Mouse (Mus musculus): ENCODE results near the gene Ciao2a. TPM values are rescaled to one million over a fixed set of nuclear protein-coding genes. Genes with fewer than 3 reads are reported as not detected.

Ciao2a gene
- polyA plus RNA-seq, 1 experiment from 2014 or later = 177 TPM

- peak; percentile 58 for DNase-seq (ENCODE audit: low spot score)
- peaks cover 3% of the 10 kb centered on the region; the same call in 1 of the 2 replicates for H3K4me1 ChIP-seq (ENCODE audit: control insufficient read depth, insufficient read depth, low read length)
These were observed 2.3 kb upstream of the Ciao2a start for GRCm38 (mm10) chr9:66124111-66124531.

GRCm38 (mm10) chr9:66124681-66125542 is 1.5 kb upstream of the Ciao2a start:
- no peaks in the 10 kb centered on the region for H3K27me3 ChIP-seq (ENCODE audit: control insufficient read depth, insufficient read depth, low read length)

More at GRCm38 (mm10) chr9:66124111-66124531, 2.3 kb upstream of the Ciao2a start:
- WGBS = under 1% methylated on average over 12 of the region's 12 CpGs
- H3K9ac ChIP-seq (ENCODE audit: low read length) = peak overlapping the region; percentile 64
- no peaks in the 10 kb centered on the region for H3K9me3 ChIP-seq (ENCODE audit: control insufficient read depth, low read length)
- peak overlapping the region; percentile 44 for H3K4me2 ChIP-seq (ENCODE audit: low read depth, severe bottlenecking)
- no peaks in the 10 kb centered on the region for H3K36me3 ChIP-seq (ENCODE audit: control insufficient read depth, insufficient read depth, low read length)
- H3K4me3 ChIP-seq (ENCODE audit: low read depth, low read length) = peak overlapping the region; percentile 74
- H3K27me3 ChIP-seq (ENCODE audit: control insufficient read depth, insufficient read depth, low read length) = no peaks in the 10 kb centered on the region
- peak overlapping the region; percentile 70 for H3K27ac ChIP-seq (replicated peaks; ENCODE audit: low read depth, low read length)
- ATAC-seq (ENCODE audit: insufficient number of reproducible peaks, low FRiP score, low TSS enrichment, low read depth) = peak; percentile 11; the same call in 1 of the 2 replicates

GRCm38 (mm10) chr9:66125543-66126455 is 612 bp upstream of the Ciao2a start:
- Histone ChIP-seq H3K27ac (replicated peaks; ENCODE audit: low read depth, low read length) (no peak overlapping the region; the same call in 1 of the 2 replicates), H3K4me3 (ENCODE audit: low read depth, low read length) (peak overlapping the region; percentile 58)

More at GRCm38 (mm10) chr9:66124681-66125542, 1.5 kb upstream of the Ciao2a start:
- DNase-seq (ENCODE audit: low spot score) (peak; percentile 99), ATAC-seq (ENCODE audit: insufficient number of reproducible peaks, low FRiP score, low TSS enrichment, low read depth) (peak; percentile 95)
- Histone ChIP-seq H3K4me3 (ENCODE audit: low read depth, low read length) (peak overlapping the region; percentile 74), H3K4me2 (ENCODE audit: low read depth, severe bottlenecking) (peak overlapping the region; percentile 44; the same call in 1 of the 2 replicates), H3K9ac (ENCODE audit: low read length) (peak overlapping the region; percentile 64), H3K9me3 (ENCODE audit: control insufficient read depth, low read length) (no peaks in the 10 kb centered on the region), H3K27ac (replicated peaks; ENCODE audit: low read depth, low read length) (peak overlapping the region; percentile 70), H3K36me3 (ENCODE audit: control insufficient read depth, insufficient read depth, low read length) (no peaks in the 10 kb centered on the region), H3K4me1 (ENCODE audit: control insufficient read depth, insufficient read depth, low read length) (peaks cover 3% of the 10 kb centered on the region; the same call in 1 of the 2 replicates)
- 19% methylated on average over 33 of the region's 33 CpGs for WGBS

GRCm38 (mm10) chr9:66127193-66127546 is 759 bp downstream of the Ciao2a start:
- no peaks in the 10 kb centered on the region for H3K27me3 ChIP-seq (ENCODE audit: control insufficient read depth, insufficient read depth, low read length)
- no peak for DNase-seq (ENCODE audit: low spot score)

More at GRCm38 (mm10) chr9:66125543-66126455, 612 bp upstream of the Ciao2a start:
- ATAC-seq (ENCODE audit: insufficient number of reproducible peaks, low FRiP score, low TSS enrichment, low read depth) = no peak
- Histone ChIP-seq H3K9me3 (ENCODE audit: control insufficient read depth, low read length) (no peaks in the 10 kb centered on the region), H3K4me1 (ENCODE audit: control insufficient read depth, insufficient read depth, low read length) (peaks cover 3% of the 10 kb centered on the region; the same call in 1 of the 2 replicates), H3K36me3 (ENCODE audit: control insufficient read depth, insufficient read depth, low read length) (no peaks in the 10 kb centered on the region), H3K4me2 (ENCODE audit: low read depth, severe bottlenecking) (peak overlapping the region; percentile 48), H3K9ac (ENCODE audit: low read length) (peak overlapping the region; percentile 55), H3K27me3 (ENCODE audit: control insufficient read depth, insufficient read depth, low read length) (no peaks in the 10 kb centered on the region)
- WGBS = 60% methylated on average over 12 of the region's 12 CpGs
- no peak for DNase-seq (ENCODE audit: low spot score)

GRCm38 (mm10) chr9:66127884-66128283 is 1.5 kb downstream of the Ciao2a start:
- H3K36me3 ChIP-seq (ENCODE audit: control insufficient read depth, insufficient read depth, low read length) = no peaks in the 10 kb centered on the region
- DNase-seq (ENCODE audit: low spot score) = no peak
- ATAC-seq (ENCODE audit: insufficient number of reproducible peaks, low FRiP score, low TSS enrichment, low read depth) = no peak
- WGBS = 91% methylated on average over 4 of the region's 4 CpGs
- no peaks in the 10 kb centered on the region for H3K9me3 ChIP-seq (ENCODE audit: control insufficient read depth, low read length)
- peak overlapping the region; percentile 74; the same call in 1 of the 2 replicates for H3K4me2 ChIP-seq (ENCODE audit: low read depth, severe bottlenecking)
- no peak overlapping the region for H3K27ac ChIP-seq (replicated peaks; ENCODE audit: low read depth, low read length)
- H3K27me3 ChIP-seq (ENCODE audit: control insufficient read depth, insufficient read depth, low read length) = no peaks in the 10 kb centered on the region
- no peak overlapping the region for H3K9ac ChIP-seq (ENCODE audit: low read length)
- H3K4me3 ChIP-seq (ENCODE audit: low read depth, low read length) = no peak overlapping the region
- peaks cover 3% of the 10 kb centered on the region; the same call in 1 of the 2 replicates for H3K4me1 ChIP-seq (ENCODE audit: control insufficient read depth, insufficient read depth, low read length)

More at GRCm38 (mm10) chr9:66127193-66127546, 759 bp downstream of the Ciao2a start:
- H3K4me2 ChIP-seq (ENCODE audit: low read depth, severe bottlenecking) = peak overlapping the region; percentile 74
- no peaks in the 10 kb centered on the region for H3K9me3 ChIP-seq (ENCODE audit: control insufficient read depth, low read length)
- 57% methylated on average over 6 of the region's 6 CpGs for WGBS
- H3K4me3 ChIP-seq (ENCODE audit: low read depth, low read length) = peak overlapping the region; percentile 58
- peak overlapping the region; percentile 36 for H3K27ac ChIP-seq (replicated peaks; ENCODE audit: low read depth, low read length)
- peak overlapping the region; percentile 71 for H3K9ac ChIP-seq (ENCODE audit: low read length)
- H3K4me1 ChIP-seq (ENCODE audit: control insufficient read depth, insufficient read depth, low read length) = peaks cover 3% of the 10 kb centered on the region; the same call in 1 of the 2 replicates
- no peaks in the 10 kb centered on the region for H3K36me3 ChIP-seq (ENCODE audit: control insufficient read depth, insufficient read depth, low read length)
- no peak for ATAC-seq (ENCODE audit: insufficient number of reproducible peaks, low FRiP score, low TSS enrichment, low read depth)

- DNase-seq (ENCODE audit: low spot score) (no peak), ATAC-seq (ENCODE audit: insufficient number of reproducible peaks, low FRiP score, low TSS enrichment, low read depth) (no peak)
- H3K27me3 ChIP-seq (ENCODE audit: control insufficient read depth, insufficient read depth, low read length) = no peaks in the 10 kb centered on the region
- H3K27ac ChIP-seq (replicated peaks; ENCODE audit: low read depth, low read length) = no peak overlapping the region
- no peak overlapping the region for H3K4me3 ChIP-seq (ENCODE audit: low read depth, low read length)
- H3K9ac ChIP-seq (ENCODE audit: low read length) = no peak overlapping the region
- peaks cover 3% of the 10 kb centered on the region; the same call in 1 of the 2 replicates for H3K4me1 ChIP-seq (ENCODE audit: control insufficient read depth, insufficient read depth, low read length)
- H3K9me3 ChIP-seq (ENCODE audit: control insufficient read depth, low read length) = no peaks in the 10 kb centered on the region
- WGBS = 97% methylated on average over 2 of the region's 2 CpGs
- H3K36me3 ChIP-seq (ENCODE audit: control insufficient read depth, insufficient read depth, low read length) = peaks cover 9% of the 10 kb centered on the region
- H3K4me2 ChIP-seq (ENCODE audit: low read depth, severe bottlenecking) = no peak overlapping the region
These were observed 5.1 kb downstream of the Ciao2a start for GRCm38 (mm10) chr9:66131466-66131865.

DNA sequence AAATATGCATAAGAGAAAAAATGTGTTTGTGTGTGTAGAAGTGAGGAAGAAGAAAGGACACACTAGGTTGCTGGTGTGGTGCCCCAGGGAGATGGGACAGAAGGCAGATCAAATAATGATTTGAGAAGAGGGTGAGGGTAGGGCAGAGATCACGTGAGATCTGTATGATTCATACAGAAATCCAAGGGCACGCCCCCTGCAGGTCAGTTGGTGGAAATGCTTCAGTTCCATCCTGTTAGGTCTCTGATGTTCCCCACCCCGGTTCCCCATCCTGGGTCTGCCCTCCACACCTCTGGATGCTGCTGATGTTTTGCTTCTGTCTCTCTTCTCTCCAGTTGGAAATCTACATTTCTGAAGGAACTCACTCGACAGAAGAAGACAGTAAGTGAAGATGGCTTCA is 9.6 kb downstream of the Ciao2a start:
- H3K36me3 ChIP-seq (ENCODE audit: control insufficient read depth, insufficient read depth, low read length) = peaks cover 21% of the 10 kb centered on the region
- H3K27me3 ChIP-seq (ENCODE audit: control insufficient read depth, insufficient read depth, low read length) = no peaks in the 10 kb centered on the region
- H3K4me2 ChIP-seq (ENCODE audit: low read depth, severe bottlenecking) = no peak overlapping the region
- no peak for ATAC-seq (ENCODE audit: insufficient number of reproducible peaks, low FRiP score, low TSS enrichment, low read depth)
- H3K27ac ChIP-seq (replicated peaks; ENCODE audit: low read depth, low read length) = no peak overlapping the region
- no peaks in the 10 kb centered on the region for H3K9me3 ChIP-seq (ENCODE audit: control insufficient read depth, low read length)
- H3K4me3 ChIP-seq (ENCODE audit: low read depth, low read length) = no peak overlapping the region
- no peaks in the 10 kb centered on the region for H3K4me1 ChIP-seq (ENCODE audit: control insufficient read depth, insufficient read depth, low read length)
- no peak for DNase-seq (ENCODE audit: low spot score)
- 55% methylated on average over 4 of the region's 4 CpGs for WGBS
- no peak overlapping the region for H3K9ac ChIP-seq (ENCODE audit: low read length)

DNA sequence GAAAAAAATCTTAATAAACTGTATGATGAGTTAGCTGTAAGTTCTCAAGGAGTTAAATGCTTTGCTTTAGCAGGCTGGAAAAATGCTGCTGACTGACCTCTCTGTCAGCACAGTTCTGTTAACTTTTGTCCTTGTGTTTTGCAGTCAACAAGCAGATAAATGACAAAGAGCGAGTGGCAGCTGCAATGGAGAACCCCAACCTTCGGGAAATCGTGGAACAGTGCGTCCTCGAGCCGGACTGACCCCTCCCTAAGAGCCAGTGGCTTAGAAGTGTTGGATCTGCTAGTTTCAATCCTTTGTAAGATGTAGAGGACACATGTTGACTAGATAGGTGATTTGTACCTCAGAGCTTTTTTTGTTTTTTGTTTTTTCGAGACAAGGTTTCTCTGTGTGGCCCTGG is 11.8 kb downstream of the Ciao2a start:
- H3K36me3 ChIP-seq (ENCODE audit: control insufficient read depth, insufficient read depth, low read length) = peaks cover 21% of the 10 kb centered on the region
- 94% methylated on average over 7 of the region's 7 CpGs for WGBS
- no peak for DNase-seq (ENCODE audit: low spot score)

More for the DNA sequence above, 11.8 kb downstream of the Ciao2a start:
- H3K27ac ChIP-seq (replicated peaks; ENCODE audit: low read depth, low read length) = no peak overlapping the region
- H3K4me3 ChIP-seq (ENCODE audit: low read depth, low read length) = no peak overlapping the region
- no peaks in the 10 kb centered on the region for H3K27me3 ChIP-seq (ENCODE audit: control insufficient read depth, insufficient read depth, low read length)
- H3K4me1 ChIP-seq (ENCODE audit: control insufficient read depth, insufficient read depth, low read length) = no peaks in the 10 kb centered on the region
- H3K9ac ChIP-seq (ENCODE audit: low read length) = no peak overlapping the region
- no peaks in the 10 kb centered on the region for H3K9me3 ChIP-seq (ENCODE audit: control insufficient read depth, low read length)
- no peak overlapping the region for H3K4me2 ChIP-seq (ENCODE audit: low read depth, severe bottlenecking)
- ATAC-seq (ENCODE audit: insufficient number of reproducible peaks, low FRiP score, low TSS enrichment, low read depth) = no peak
